Mouse (Mus musculus): ENCODE data around the gene Ccdc85a.
"Not testable (repeated sequence)": the region's sequence is repeated elsewhere in the genome, so short reads cannot be mapped to it uniquely, and the experiment has no call there.

- not testable (repeated sequence) for TF ChIP-seq TAL1, GATA1 (IDR thresholded peaks at IDR 0.05; ENCODE audit: low read length)
Observed at GRCm38 (mm10) chr11:28339224-28340150, 244.6 kb downstream of the Ccdc85a start, which contains the start of gene Gm6685.

All from erythroblast, embryonic 14.5 days (primary cell).